Mouse (Mus musculus): ENCODE measurements around the gene Ankrd49.

- no peak for TF ChIP-seq CTCF (conservative IDR thresholded peaks at IDR 0.05; ENCODE audit: low read length)
- no peak for TF ChIP-seq NANOG (IDR thresholded peaks at IDR 0.05; ENCODE audit: borderline replicate concordance, low read length)
Observed at GRCm38 (mm10) chr9:14750901-14751502, 33.7 kb downstream of the Ankrd49 start.
